Mouse (Mus musculus): ENCODE data around the gene Prdx5. TPM values are rescaled to one million over a fixed set of nuclear protein-coding genes. Genes with fewer than 3 reads are reported as not detected.
A peak's percentile ranks its signal among the peaks of the same experiment; 100 is the strongest.

Gene Prdx5
- total and polyA plus RNA-seq, 2 experiments from 2014 or later = 344 to 623 TPM

DNA sequence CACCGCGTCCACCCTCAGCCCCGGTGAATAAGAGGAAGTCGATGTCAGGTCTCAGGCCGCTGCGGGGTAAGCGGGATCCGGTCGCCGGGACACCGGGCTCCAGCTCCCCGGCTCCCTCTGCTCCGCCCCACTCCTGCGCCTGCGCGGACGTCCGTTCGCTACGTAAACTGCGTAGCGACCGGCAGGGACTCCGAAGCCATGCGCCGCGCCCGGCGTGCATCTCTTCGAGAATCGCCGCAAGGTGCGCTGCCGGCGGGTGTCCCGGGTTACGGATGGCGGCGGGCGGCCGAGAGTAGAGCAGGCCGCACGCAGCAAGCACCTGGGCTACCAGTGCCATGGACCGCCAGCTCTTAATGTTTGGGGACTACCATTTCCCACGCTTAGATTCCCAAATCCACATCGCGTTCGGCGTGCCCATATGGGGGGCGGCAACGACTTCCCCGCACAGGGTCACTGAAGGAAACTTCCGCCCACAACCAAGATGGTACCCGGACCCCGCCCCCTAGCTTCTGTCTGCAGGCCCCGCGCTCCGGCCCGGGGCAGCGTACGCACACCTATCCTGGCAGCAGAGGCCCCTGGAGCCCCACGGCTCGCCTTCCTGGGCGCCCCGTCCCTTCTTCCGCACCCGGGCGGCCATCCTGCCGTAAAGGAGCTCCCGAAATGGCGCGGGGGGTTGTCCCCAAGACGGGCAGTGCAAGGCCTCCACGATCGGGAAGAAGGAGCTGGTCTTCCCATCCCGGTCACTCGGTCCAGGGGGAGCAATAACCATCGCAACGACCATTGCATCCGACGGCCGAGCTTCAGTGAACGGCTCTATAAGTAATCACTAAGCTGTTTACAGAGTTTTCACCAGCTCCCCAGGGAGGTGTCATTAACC lies 31.7 kb upstream of the Prdx5 start, which contains the start of gene Bad:
Bad (plus strand) TSS at position 490 of the 877 bp plus-strand sequence.
- DNase-seq (ENCODE audit: low spot score) = peak; percentile 86

GRCm38 (mm10) chr19:6940396-6941351 lies 30.8 kb upstream of the Prdx5 start:
- H3K36me3 ChIP-seq (replicated peaks; ENCODE audit: control insufficient read depth, insufficient read depth, low read length) = no peaks in the 10 kb centered on the region
- no peaks in the 10 kb centered on the region for H3K9me3 ChIP-seq (replicated peaks; ENCODE audit: control insufficient read depth, low read length)
- H3K9ac ChIP-seq (replicated peaks; ENCODE audit: low read depth, low read length) = peak overlapping the region; percentile 61
- ATAC-seq (ENCODE audit: insufficient read depth, low read depth) = no peak
- WGBS = 16% methylated on average over 29 of the region's 29 CpGs
- H3K27ac ChIP-seq (ENCODE audit: low read depth) = 0 out of 2 replicates have a peak overlapping the region, but pooled peaks have one; percentile 9
- H3K27me3 ChIP-seq (ENCODE audit: control insufficient read depth, insufficient read depth, low read length) = peaks cover 6% of the 10 kb centered on the region
- H3K4me3 ChIP-seq (ENCODE audit: low read depth, low read length) = peak overlapping the region; percentile 72
- peaks cover 19% of the 10 kb centered on the region for H3K4me1 ChIP-seq (ENCODE audit: control insufficient read depth, insufficient read depth)
- peak overlapping the region; percentile 87 for H3K4me2 ChIP-seq (ENCODE audit: low read depth, low read length)
- TF ChIP-seq CTCF (IDR thresholded peaks at IDR 0.05; ENCODE audit: low read depth) (no peak), EP300 (IDR thresholded peaks at IDR 0.05; ENCODE audit: low read depth) (no peak)
- no peak for DNase-seq (ENCODE audit: low spot score)

More for the DNA sequence above, 31.7 kb upstream of the Prdx5 start, which contains the start of gene Bad:
- H3K27ac ChIP-seq (ENCODE audit: low read depth) = peak within 1 kb of the TSS; percentile 84
- H3K9me3 ChIP-seq (replicated peaks; ENCODE audit: control insufficient read depth, low read length) = no peaks in the 10 kb centered on the region
- H3K36me3 ChIP-seq (replicated peaks; ENCODE audit: control insufficient read depth, insufficient read depth, low read length) = 0 out of 2 replicates have a peak, but pooled peaks cover 4% of the 10 kb centered on the region
- under 1% methylated on average over 83 of the region's 83 CpGs for WGBS
- peak; percentile 78 for TF ChIP-seq EP300 (IDR thresholded peaks at IDR 0.05; ENCODE audit: low read depth)
- peak; percentile 11; the same call in 1 of the 2 replicates for TF ChIP-seq CTCF (IDR thresholded peaks at IDR 0.05; ENCODE audit: low read depth)
- peak; percentile 80 for ATAC-seq (ENCODE audit: insufficient read depth, low read depth)
- peak within 1 kb of the TSS; percentile 87 for H3K4me2 ChIP-seq (ENCODE audit: low read depth, low read length)
- peaks cover 19% of the 10 kb centered on the region for H3K4me1 ChIP-seq (ENCODE audit: control insufficient read depth, insufficient read depth)
- H3K9ac ChIP-seq (replicated peaks; ENCODE audit: low read depth, low read length) = peak within 1 kb of the TSS; percentile 61
- peak within 1 kb of the TSS; percentile 72 for H3K4me3 ChIP-seq (ENCODE audit: low read depth, low read length)
- H3K27me3 ChIP-seq (ENCODE audit: control insufficient read depth, insufficient read depth, low read length) = no peaks in the 10 kb centered on the region

DNA sequence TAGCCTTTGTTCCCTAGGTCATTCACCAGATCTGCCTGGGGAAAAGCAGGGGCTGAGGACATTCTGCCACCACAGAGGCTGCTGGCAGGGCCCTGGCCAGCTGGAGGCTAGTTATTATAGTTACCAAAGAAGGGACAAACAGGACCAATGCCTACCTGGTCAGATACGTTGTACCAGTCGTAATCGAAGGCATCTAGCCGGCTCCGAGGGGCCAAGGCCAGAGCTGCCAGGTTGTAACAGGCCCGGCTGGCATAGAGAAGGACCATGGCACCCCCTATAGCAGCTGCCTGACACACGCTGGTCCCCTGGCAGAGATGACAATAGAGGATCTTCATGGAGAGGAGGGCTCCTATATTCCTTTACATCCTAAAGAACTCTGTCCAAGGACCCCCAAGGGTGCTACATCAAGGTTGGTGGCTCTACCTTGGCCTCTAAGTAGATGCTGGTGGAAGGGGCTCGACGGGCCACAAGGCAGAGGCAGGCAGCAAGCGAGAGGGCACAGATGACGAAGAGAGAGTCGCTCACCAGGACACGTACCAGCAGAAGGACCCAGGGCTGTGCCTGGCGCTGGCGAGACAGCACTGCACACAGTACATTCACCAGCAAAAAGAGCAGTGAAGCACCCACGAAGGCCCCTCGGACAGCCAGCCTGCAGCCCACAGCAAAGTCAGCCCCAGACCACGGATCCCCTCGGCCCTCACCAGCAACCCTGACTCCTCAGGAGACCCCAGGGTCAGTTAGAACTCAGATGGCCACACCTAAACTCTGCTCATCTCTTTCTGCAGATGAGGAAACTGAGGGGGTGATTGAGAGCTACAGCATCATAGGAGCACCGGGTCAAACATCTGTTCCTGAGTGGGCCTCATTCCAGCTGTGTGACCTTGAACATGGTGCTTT lies 29.4 kb upstream of the Prdx5 start:
- ATAC-seq (ENCODE audit: insufficient read depth, low read depth) (no peak), DNase-seq (ENCODE audit: low spot score) (no peak)
- H3K9ac ChIP-seq (replicated peaks; ENCODE audit: low read depth, low read length) = no peak overlapping the region
- no peaks in the 10 kb centered on the region for H3K36me3 ChIP-seq (replicated peaks; ENCODE audit: control insufficient read depth, insufficient read depth, low read length)
- H3K9me3 ChIP-seq (replicated peaks; ENCODE audit: control insufficient read depth, low read length) = no peaks in the 10 kb centered on the region
- H3K4me2 ChIP-seq (ENCODE audit: low read depth, low read length) = no peak overlapping the region
- no peak overlapping the region for H3K27ac ChIP-seq (ENCODE audit: low read depth)
- no peak for TF ChIP-seq CTCF (IDR thresholded peaks at IDR 0.05; ENCODE audit: low read depth)
- no peak for TF ChIP-seq EP300 (IDR thresholded peaks at IDR 0.05; ENCODE audit: low read depth)
- peaks cover 19% of the 10 kb centered on the region for H3K4me1 ChIP-seq (ENCODE audit: control insufficient read depth, insufficient read depth)
- H3K4me3 ChIP-seq (ENCODE audit: low read depth, low read length) = no peak overlapping the region
- WGBS = 89% methylated on average over 20 of the region's 20 CpGs
- H3K27me3 ChIP-seq (ENCODE audit: control insufficient read depth, insufficient read depth, low read length) = peaks cover 19% of the 10 kb centered on the region

DNA sequence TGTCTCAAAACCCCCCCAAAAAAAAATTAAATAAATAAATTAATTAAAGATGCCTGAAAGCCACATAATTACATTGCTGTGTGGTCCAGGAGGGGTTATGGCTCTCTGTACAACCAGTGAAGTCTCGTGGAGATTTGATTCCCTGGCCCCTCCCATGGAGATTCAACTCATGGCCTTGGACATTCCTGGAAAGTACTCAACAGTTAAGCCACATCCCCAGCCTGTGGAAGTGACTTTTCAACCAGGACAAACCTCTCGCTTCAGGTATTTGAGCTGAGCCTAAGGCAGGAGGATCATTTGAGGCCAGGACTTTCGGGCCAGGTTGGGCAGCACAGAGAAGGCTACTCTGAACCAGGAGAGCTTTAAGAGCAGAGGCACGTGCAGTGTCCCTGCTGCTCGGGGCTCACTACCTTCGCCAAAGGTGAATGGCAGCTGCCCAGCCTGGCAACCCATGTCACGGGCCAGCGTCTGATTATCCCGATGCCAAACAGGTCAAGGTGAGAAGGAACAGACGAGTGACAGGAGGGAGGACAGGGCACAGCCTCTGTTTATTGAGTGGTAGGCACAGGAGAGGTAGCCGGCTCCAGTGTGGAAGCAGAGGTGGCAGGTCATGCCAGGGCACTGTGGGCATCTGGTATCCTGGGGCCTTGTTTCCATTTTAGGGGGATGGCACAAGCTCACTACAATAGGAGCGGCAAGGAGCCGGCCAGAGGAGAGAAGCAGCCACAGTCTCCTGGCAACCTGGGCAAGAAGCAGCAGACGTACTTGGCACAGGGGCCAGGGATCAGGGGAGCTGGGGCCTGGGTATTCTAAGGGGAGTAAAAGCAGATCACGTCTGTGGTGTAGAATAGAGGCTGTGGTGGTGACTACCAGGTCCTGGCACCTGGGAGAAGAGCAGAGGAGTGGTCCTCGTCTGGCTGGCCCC lies 27.9 kb upstream of the Prdx5 start:
- TF ChIP-seq EP300 (IDR thresholded peaks at IDR 0.05; ENCODE audit: low read depth) (no peak), CTCF (IDR thresholded peaks at IDR 0.05; ENCODE audit: low read depth) (no peak)
- 74% methylated on average over 16 of the region's 16 CpGs for WGBS
- Histone ChIP-seq H3K4me3 (ENCODE audit: low read depth, low read length) (no peak overlapping the region), H3K36me3 (replicated peaks; ENCODE audit: control insufficient read depth, insufficient read depth, low read length) (no peaks in the 10 kb centered on the region), H3K4me2 (ENCODE audit: low read depth, low read length) (no peak overlapping the region), H3K9me3 (replicated peaks; ENCODE audit: control insufficient read depth, low read length) (no peaks in the 10 kb centered on the region), H3K9ac (replicated peaks; ENCODE audit: low read depth, low read length) (no peak overlapping the region), H3K27me3 (ENCODE audit: control insufficient read depth, insufficient read depth, low read length) (peaks cover 35% of the 10 kb centered on the region), H3K27ac (ENCODE audit: low read depth) (no peak overlapping the region), H3K4me1 (ENCODE audit: control insufficient read depth, insufficient read depth) (peaks cover 25% of the 10 kb centered on the region)
- ATAC-seq (ENCODE audit: insufficient read depth, low read depth) = no peak
- DNase-seq (ENCODE audit: low spot score) = no peak
